Mouse (Mus musculus) hindbrain, embryonic 14.5 days (tissue): ENCODE measurements at regions not wholly inside any gene's neighbourhood (a gene's known extent, or its start where the extent isn't known, plus 50 kb on each side); places are given as distances from the start of the nearest gene placed in this dataset.
A peak's percentile ranks its signal among the peaks of the same experiment; 100 is the strongest.

Source experiments
- ATAC-seq: fragments of 200-750 bp; cut with Nextera tagmentation; 2 replicates; pipeline ENCODE4 v1.8.0; 2017; ENCODE audit warnings: moderate number of reproducible peaks, mild to moderate bottlenecking, moderate TSS enrichment, moderate library complexity; ENCODE audit not compliant: low FRiP score
- DNase-seq: peaks from one replicate; pipeline ENCODE4 v3.0.0-alpha.2; 2015; ENCODE audit warnings: low spot score
- H3K27ac ChIP-seq: fragments of 300-500 bp; sonication (generic); 2 replicates; pipeline ENCODE4 v1.5.1; 2014; ENCODE audit warnings: mild to moderate bottlenecking, moderate library complexity
- H3K27me3 ChIP-seq: fragments of 300-500 bp; sonication (generic); 2 replicates; pipeline ENCODE4 v1.6.1; 2014; ENCODE audit warnings: mild to moderate bottlenecking, low read length, mixed read lengths; ENCODE audit not compliant: control insufficient read depth, insufficient read depth
- H3K36me3 ChIP-seq: fragments of 300-500 bp; sonication (generic); replicated peaks from 2 replicates; pipeline ENCODE4 v1.6.1; 2014; ENCODE audit not compliant: control insufficient read depth, insufficient read depth
- H3K4me1 ChIP-seq: fragments of 300-500 bp; sonication (generic); replicated peaks from 2 replicates; pipeline ENCODE4 v1.6.1; 2014; ENCODE audit warnings: antibody characterized with exemption, low read length, mixed read lengths; ENCODE audit not compliant: control insufficient read depth, insufficient read depth
- H3K4me2 ChIP-seq: fragments of 300-500 bp; sonication (generic); replicated peaks from 2 replicates; pipeline ENCODE4 v1.6.1; 2014; ENCODE audit warnings: mild to moderate bottlenecking, moderate library complexity
- H3K4me3 ChIP-seq: fragments of 300-500 bp; sonication (generic); replicated peaks from 2 replicates; pipeline ENCODE4 v1.5.1; 2014; ENCODE audit warnings: mild to moderate bottlenecking, low read length
- H3K9ac ChIP-seq: fragments of 300-500 bp; sonication (generic); 2 replicates; pipeline ENCODE4 v1.6.1; 2014
- H3K9me3 ChIP-seq: fragments of 300-500 bp; sonication (generic); 2 replicates; pipeline ENCODE4 v1.6.1; 2016; ENCODE audit warnings: low read length; ENCODE audit not compliant: control insufficient read depth
- WGBS: fragments of 180-500 bp; shearing (Covaris S2); extraction: QIAGEN DNeasy Blood & Tissue Kit; methylation state at CpG from one replicate; pipeline ENCODE4 v1.1.7; 2014; 5-methylcytosine and 5-hydroxymethylcytosine counted together

DNA sequence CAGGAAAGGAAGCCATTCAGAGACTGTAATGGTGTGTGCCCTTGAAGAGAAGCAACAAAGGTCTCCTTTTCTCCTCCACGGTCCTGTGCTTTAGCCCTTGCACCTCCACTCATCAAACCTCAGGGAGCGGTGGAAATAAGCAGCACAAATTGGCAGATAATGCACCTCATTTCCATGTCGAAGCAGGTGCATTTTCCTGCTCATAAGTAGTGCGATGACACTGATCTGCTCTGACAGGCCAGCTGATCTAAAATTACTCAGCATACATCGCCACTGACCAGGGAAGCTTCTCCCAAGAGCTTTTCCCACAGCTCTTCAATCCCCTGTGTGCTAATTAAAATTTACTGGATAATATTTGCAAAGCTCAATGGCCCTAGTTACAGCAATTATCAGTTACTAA lies 182.9 kb downstream of the Olfr1505 start:
- no peak overlapping the region for H3K27ac ChIP-seq
- H3K4me2 ChIP-seq = no peak overlapping the region
- ATAC-seq (peak; percentile 40; the same call in 1 of the 2 replicates), DNase-seq (peak; percentile 40)
- no peaks in the 10 kb centered on the region for H3K27me3 ChIP-seq
- H3K36me3 ChIP-seq = no peaks in the 10 kb centered on the region
- no peaks in the 10 kb centered on the region for H3K9me3 ChIP-seq
- 0 out of 2 replicates have a peak, but pooled peaks cover 7% of the 10 kb centered on the region for H3K4me1 ChIP-seq
- no peak overlapping the region for H3K9ac ChIP-seq
- H3K4me3 ChIP-seq = no peak overlapping the region
- 34% methylated on average over 5 of the region's 5 CpGs for WGBS

DNA sequence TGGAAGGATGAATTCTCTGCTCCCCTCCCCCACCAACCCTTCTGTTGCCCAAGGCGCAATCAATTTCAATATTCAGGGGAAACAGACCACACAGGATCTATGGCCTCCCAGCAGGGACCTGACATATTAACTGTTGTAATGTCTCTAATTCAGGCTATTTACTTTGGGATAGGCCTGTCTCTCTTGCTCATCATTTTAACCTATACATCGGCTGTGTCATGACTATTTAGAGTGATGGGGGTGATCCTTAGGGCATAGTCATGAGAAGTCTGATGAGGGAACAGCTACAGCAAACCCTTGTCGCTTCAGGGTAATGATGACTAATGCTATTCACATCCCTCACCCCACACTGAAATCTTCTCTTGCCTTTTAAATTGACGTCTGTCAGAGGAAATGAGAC lies 195.8 kb downstream of the Olfr1505 start:
- Histone ChIP-seq H3K4me1 (no peaks in the 10 kb centered on the region), H3K4me3 (no peak overlapping the region), H3K4me2 (no peak overlapping the region), H3K27me3 (no peaks in the 10 kb centered on the region), H3K9ac (no peak overlapping the region), H3K9me3 (no peaks in the 10 kb centered on the region), H3K36me3 (no peaks in the 10 kb centered on the region), H3K27ac (no peak overlapping the region)
- ATAC-seq (peak; percentile 48; the same call in 1 of the 2 replicates), DNase-seq (no peak)
- WGBS = 46% methylated on average over 4 of the region's 4 CpGs

DNA sequence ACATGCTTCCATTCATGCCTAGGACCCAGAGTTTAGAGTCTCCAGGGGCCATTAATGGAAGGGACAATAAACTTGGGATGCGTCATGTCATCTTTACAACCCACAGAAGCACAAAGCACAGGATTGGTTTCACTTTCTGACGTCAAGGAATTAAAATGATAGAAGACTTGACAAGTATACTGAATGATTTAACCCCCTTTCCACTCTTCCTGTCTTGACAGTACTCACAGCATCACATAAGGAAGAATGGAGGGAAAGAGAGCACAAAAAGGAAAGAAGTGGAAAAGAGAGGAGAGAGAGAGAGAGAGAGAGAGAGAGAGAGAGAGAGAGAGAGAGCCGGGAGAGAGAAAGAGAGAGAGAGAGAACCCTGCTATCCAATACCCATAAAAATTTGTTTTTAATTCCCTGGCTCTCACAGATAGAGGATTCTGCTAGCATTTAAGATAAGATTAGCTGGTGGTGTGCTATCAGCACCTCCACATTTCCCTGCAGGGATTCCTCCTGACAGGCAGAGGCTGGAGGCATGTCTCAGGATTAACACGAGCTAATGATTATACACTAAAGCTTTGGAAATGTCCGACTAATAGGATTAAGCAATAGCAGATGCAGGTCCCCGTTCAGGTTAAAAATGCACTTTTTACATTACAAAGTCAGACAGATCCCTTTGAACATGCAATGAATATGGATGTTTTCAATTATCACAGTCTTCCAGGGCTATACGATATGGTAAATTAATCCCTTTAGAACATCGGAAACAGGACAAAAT lies 210.2 kb downstream of the Olfr1505 start:
- Histone ChIP-seq H3K4me2 (peak overlapping the region; percentile 18; the same call in 1 of the 2 replicates), H3K4me1 (peaks cover 16% of the 10 kb centered on the region), H3K9me3 (no peaks in the 10 kb centered on the region), H3K4me3 (no peak overlapping the region), H3K36me3 (no peaks in the 10 kb centered on the region), H3K27me3 (0 out of 2 replicates have a peak, but pooled peaks cover 3% of the 10 kb centered on the region), H3K27ac (no peak overlapping the region), H3K9ac (no peak overlapping the region; the same call in 1 of the 2 replicates)
- peak; percentile 40; the same call in 1 of the 2 replicates for ATAC-seq
- peak; percentile 38 for DNase-seq
- WGBS = 10% methylated on average over 8 of the region's 8 CpGs

DNA sequence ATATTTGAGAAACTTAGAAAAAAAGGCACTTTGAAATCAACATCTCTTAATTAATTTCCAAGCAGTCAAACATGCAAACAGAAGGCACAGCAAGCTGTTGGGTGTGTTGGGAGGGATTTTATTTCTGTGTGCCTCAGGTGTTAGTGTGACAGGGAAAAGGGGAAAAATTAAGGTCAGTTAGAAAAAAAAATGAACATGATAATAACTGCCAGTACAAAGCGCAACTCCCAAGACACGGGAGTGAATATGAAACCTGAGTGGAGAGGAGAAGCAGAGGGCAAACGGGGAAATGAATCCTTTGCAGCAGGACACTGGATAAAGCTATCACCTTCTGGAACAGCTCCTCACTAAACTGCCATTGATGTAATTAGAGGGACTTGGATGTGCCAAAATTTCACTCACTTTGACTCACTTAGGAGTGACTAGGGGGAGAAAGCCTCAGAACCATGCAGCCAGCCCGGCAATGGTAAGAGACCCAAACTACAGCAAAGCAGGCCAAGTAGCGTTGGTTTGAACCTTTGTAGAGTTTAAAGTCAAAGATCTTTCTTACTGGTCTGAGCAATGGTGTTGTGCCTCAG lies 211.0 kb downstream of the Olfr1505 start:
- DNase-seq = no peak
- Histone ChIP-seq H3K4me2 (peak overlapping the region; percentile 18; the same call in 1 of the 2 replicates), H3K9me3 (no peaks in the 10 kb centered on the region), H3K4me1 (peaks cover 16% of the 10 kb centered on the region), H3K27ac (no peak overlapping the region), H3K27me3 (0 out of 2 replicates have a peak, but pooled peaks cover 3% of the 10 kb centered on the region), H3K36me3 (no peaks in the 10 kb centered on the region), H3K9ac (no peak overlapping the region), H3K4me3 (no peak overlapping the region)
- WGBS = 46% methylated on average over 5 of the region's 5 CpGs
- no peak for ATAC-seq

DNA sequence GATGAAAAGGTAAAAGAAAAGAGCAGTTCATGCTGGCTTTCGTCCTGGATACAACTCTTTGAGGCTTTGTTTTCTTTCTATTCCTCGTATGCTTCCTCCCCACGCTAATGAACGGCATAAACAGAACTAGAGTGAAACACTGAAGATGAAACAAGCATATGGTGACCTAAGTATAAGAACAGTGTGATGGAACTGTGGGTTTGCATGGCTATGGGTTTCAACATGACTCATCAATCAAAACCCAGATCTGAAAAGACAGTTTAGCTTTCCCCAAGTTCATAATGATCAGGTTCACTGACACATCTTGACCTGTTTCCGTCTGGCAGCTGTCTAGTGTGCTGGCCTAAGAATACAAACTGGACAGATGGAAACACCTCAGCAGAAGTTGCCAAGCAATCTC lies 211.7 kb downstream of the Olfr1505 start:
- H3K27ac ChIP-seq = no peak overlapping the region
- DNase-seq (no peak), ATAC-seq (no peak)
- no peaks in the 10 kb centered on the region for H3K36me3 ChIP-seq
- 69% methylated on average over 5 of the region's 5 CpGs for WGBS
- H3K9me3 ChIP-seq = no peaks in the 10 kb centered on the region
- H3K4me2 ChIP-seq = no peak overlapping the region
- peaks cover 16% of the 10 kb centered on the region for H3K4me1 ChIP-seq
- no peak overlapping the region for H3K4me3 ChIP-seq
- H3K9ac ChIP-seq = no peak overlapping the region
- H3K27me3 ChIP-seq = 0 out of 2 replicates have a peak, but pooled peaks cover 3% of the 10 kb centered on the region

DNA sequence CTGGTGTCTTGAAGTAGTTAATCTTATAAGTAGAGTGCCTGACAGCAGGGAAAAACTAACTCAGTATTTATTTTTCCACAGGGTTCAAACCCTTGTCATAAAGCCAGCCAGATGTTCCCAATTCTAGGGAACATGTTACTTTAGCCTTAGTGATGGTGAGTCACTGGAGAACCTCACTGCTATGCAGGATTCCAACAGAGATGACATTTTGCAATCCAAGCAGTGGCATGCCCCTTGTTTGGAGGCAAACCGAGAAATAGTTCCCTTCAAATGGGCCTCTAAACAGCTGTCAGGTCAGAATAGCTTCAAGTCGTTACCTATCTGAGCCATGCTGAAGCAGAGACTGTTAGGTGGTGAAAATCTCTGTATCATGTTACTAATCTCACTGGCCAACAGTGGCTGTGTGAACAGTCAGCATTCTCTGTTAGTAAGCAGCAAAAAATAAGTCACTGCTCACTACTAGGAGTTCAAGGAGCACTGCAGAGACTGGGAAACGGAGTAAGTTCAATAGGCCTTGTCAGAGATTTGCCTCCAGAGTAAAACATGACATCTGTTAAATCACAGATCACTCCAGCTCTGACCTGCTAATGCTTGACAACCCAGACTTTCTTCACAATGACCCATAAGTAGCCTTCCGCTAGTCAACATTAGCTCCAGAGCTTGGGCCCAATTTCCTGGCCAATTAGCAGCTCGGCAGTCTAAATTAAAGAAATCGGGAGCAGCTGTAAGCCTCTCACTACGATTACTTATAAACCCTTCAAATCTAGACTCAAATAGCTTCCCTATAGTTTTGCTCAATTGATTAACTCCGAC lies 215.3 kb downstream of the Olfr1505 start:
- DNase-seq = no peak

DNA sequence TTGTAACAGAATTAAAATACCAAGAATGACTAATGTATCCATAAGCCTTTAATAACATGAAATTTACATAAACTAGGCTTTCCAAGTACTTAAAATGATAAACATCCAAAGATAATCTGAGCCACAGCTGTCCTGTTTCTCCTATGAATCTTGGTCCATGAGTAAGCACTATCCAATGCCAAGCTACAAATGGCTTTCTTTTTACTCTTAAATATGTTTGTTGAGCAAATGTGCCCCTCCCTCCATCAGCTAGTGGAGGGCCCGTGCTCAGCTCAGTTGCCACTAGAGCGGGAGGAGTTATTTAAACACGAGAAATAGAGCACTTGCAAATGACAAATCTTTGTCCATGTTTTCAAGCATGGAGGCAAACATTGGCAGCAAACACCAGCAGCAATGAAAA lies 247.9 kb downstream of the Olfr1505 start:
- 56% methylated on average over 3 of the region's 3 CpGs for WGBS
- peaks cover 4% of the 10 kb centered on the region; the same call in 1 of the 2 replicates for H3K27me3 ChIP-seq
- no peak overlapping the region for H3K9ac ChIP-seq
- 0 out of 2 replicates have a peak, but pooled peaks cover 3% of the 10 kb centered on the region for H3K4me1 ChIP-seq
- ATAC-seq (no peak), DNase-seq (peak; percentile 22)
- H3K36me3 ChIP-seq = no peaks in the 10 kb centered on the region
- no peak overlapping the region for H3K4me2 ChIP-seq
- H3K27ac ChIP-seq = no peak overlapping the region
- H3K9me3 ChIP-seq = no peaks in the 10 kb centered on the region
- H3K4me3 ChIP-seq = no peak overlapping the region

More for the DNA sequence above, 215.3 kb downstream of the Olfr1505 start:
- H3K4me2 ChIP-seq = no peak overlapping the region
- no peak overlapping the region for H3K27ac ChIP-seq
- H3K27me3 ChIP-seq = no peaks in the 10 kb centered on the region
- WGBS = 63% methylated on average over 8 of the region's 8 CpGs
- peaks cover 9% of the 10 kb centered on the region; the same call in 1 of the 2 replicates for H3K4me1 ChIP-seq
- no peak overlapping the region for H3K9ac ChIP-seq
- no peak for ATAC-seq
- H3K9me3 ChIP-seq = no peaks in the 10 kb centered on the region
- H3K4me3 ChIP-seq = no peak overlapping the region
- H3K36me3 ChIP-seq = no peaks in the 10 kb centered on the region

DNA sequence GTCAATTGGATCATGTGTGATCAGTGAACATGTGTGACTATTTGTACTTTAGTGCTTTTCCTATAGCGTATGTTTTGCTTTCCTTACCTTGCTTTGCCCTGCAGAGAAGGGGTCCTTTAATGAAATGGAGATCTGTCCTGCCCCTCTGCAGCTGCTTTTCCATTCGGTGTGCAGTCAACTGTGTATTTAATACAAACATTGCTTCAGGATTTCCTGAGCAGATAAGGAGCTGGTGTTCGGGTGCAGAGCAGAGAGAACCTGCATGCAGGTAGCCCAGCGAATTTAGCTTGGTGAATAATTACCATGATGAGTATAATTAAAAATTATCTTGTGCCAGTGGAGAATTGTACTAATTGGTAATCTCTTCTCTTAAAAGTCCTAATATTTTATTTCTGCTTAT lies 249.4 kb downstream of the Olfr1505 start:
- WGBS = 49% methylated on average over 4 of the region's 4 CpGs

DNA sequence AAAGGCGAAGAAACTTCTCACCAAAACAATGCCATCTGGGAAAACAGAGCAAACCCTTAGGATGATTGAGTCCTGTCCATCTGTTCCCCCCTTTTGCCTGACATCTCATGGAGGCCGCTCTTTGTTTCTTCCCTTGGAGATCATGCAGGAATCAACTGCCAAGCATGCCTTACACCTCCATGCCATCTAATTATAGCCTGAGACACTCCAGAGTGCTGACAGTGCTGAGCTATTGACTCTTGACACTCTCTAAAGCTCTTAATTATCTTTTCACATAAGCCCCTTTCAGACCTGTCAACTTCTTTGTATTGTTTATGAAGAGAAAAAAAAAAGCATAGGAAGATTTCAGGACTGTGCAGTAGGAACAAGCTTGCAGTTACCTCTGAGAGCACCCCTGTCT lies 252.4 kb downstream of the Olfr1505 start:
- no peak overlapping the region for H3K27ac ChIP-seq
- H3K4me3 ChIP-seq = no peak overlapping the region
- H3K9ac ChIP-seq = no peak overlapping the region
- no peaks in the 10 kb centered on the region for H3K9me3 ChIP-seq
- H3K36me3 ChIP-seq = no peaks in the 10 kb centered on the region
- H3K27me3 ChIP-seq = no peaks in the 10 kb centered on the region
- no peak for DNase-seq
- 0 out of 2 replicates have a peak, but pooled peaks cover 3% of the 10 kb centered on the region for H3K4me1 ChIP-seq
- no peak for ATAC-seq
- H3K4me2 ChIP-seq = no peak overlapping the region
- WGBS = 52% methylated on average over 2 of the region's 2 CpGs

More for the DNA sequence above, 249.4 kb downstream of the Olfr1505 start:
- Histone ChIP-seq H3K27me3 (peaks cover 4% of the 10 kb centered on the region; the same call in 1 of the 2 replicates), H3K27ac (no peak overlapping the region), H3K4me1 (0 out of 2 replicates have a peak, but pooled peaks cover 3% of the 10 kb centered on the region), H3K9me3 (no peaks in the 10 kb centered on the region), H3K9ac (no peak overlapping the region), H3K4me2 (no peak overlapping the region), H3K36me3 (no peaks in the 10 kb centered on the region), H3K4me3 (no peak overlapping the region)
- DNase-seq (no peak), ATAC-seq (no peak)
